Mouse (Mus musculus) CH12.LX (cell line): Measurements from ENCODE around the gene Rft1.

Source experiments
- CHD2 ChIP-seq: IDR thresholded peaks from 2 replicates; pipeline ENCODE4 v1.6.1; 2011; ENCODE audit warnings: low read length, improper control_type of control experiment
- POLR2A ChIP-seq: IDR thresholded peaks from 2 replicates; pipeline ENCODE4 v1.6.1; 2011; ENCODE audit warnings: low read depth, mild to moderate bottlenecking, improper control_type of control experiment, low read length
- SMC3 ChIP-seq: IDR thresholded peaks from 2 replicates; pipeline ENCODE4 v1.6.1; 2011; ENCODE audit warnings: low read depth, low read length, improper control_type of control experiment
- ZC3H11A ChIP-seq: IDR thresholded peaks from 2 replicates; pipeline ENCODE4 v1.6.1; 2012; ENCODE audit warnings: low read depth, mild to moderate bottlenecking, inconsistent platforms, low read length, improper control_type of control experiment

GRCm38 (mm10) chr14:30734665-30735064, 80.5 kb downstream of the Rft1 start:
- TF ChIP-seq POLR2A (no peak), ZC3H11A (no peak), CHD2 (no peak), SMC3 (no peak)
